Mouse (Mus musculus) spleen, adult 2 months (tissue): ENCODE measurements around the gene Slc6a19.

Experiments used
- CTCF ChIP-seq: fragments of 200-500 bp; IDR thresholded peaks from 2 replicates; pipeline ENCODE4 v1.5.1; 2011; ENCODE audit warnings: mild to moderate bottlenecking, inconsistent platforms; ENCODE audit not compliant: insufficient read depth, insufficient read length, insufficient replicate concordance; ENCODE audit errors: extremely low read depth
- POLR2A ChIP-seq: fragments of 200-500 bp; IDR thresholded peaks from 2 replicates; pipeline ENCODE4 v1.6.1; 2011; ENCODE audit warnings: low read depth, low read length, inconsistent platforms

- TF ChIP-seq CTCF (no peak), POLR2A (no peak)
These were observed 23.0 kb upstream of the Slc6a19 start for GRCm38 (mm10) chr13:73727621-73728025.
